Mouse (Mus musculus) megakaryocyte, embryonic 14.5 days (primary cell): ENCODE measurements around the gene Auts2. TPM values are rescaled to one million over a fixed set of nuclear protein-coding genes. Genes with fewer than 3 reads are reported as not detected.

Source experiments
- H3K27me3 ChIP-seq: replicated peaks from 2 replicates; pipeline ENCODE3; 2012; ENCODE audit warnings: inconsistent platforms
- H3K36me3 ChIP-seq: replicated peaks from 2 replicates; pipeline ENCODE3; 2012; ENCODE audit warnings: low read length, inconsistent platforms, mixed read lengths
- H3K4me1 ChIP-seq: 2 replicates; pipeline ENCODE4 v1.6.1; 2012; ENCODE audit warnings: inconsistent platforms
- H3K4me3 ChIP-seq: replicated peaks from 2 replicates; pipeline ENCODE3; 2012; ENCODE audit warnings: moderate library complexity, mild to moderate bottlenecking, inconsistent platforms
- H3K9me3 ChIP-seq: 2 replicates; pipeline ENCODE4 v1.6.1; 2012; ENCODE audit warnings: inconsistent platforms
- FLI1 ChIP-seq: IDR thresholded peaks from 2 replicates; pipeline ENCODE4 v1.6.1; 2012; ENCODE audit warnings: low read length, inconsistent platforms, mixed read lengths
- GATA1 ChIP-seq: IDR thresholded peaks from 3 replicates; pipeline ENCODE4 v1.6.1; 2012; ENCODE audit warnings: mixed read lengths, low read length, inconsistent platforms, borderline replicate concordance
- polyA plus RNA-seq: library from polyadenylated mRNA; stranded (reverse); fragments of >175 nt; gene quantifications from 2 replicates; pipeline ENCODE4 v1.2.3, GENCODE M21; 2012; ENCODE audit warnings: low replicate concordance; ENCODE audit not compliant: insufficient read depth

Gene Auts2
- polyA plus RNA-seq, 1 experiment, result 4.0 TPM

DNA sequence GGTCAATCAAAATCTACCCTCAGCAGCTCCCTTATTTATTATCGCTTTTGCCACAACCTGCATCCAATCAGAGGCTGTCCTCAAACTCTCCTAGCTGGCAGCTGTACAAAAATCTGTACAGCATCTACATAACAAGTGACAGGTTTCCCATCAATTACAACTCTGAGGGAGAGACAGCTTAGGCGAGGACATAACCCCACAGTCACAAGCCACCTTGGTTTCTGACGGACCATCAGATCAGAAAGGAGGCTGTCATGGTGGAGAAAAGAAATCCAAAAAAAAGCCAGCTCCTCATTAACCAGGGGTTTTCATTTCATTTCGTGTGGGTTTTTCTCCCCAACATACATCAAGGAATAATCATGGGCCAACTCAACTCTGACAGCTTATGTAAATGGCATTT is 210.6 kb downstream of the Auts2 start:
- TF ChIP-seq GATA1 (no peak), FLI1 (no peak)
- no peak overlapping the region for H3K4me3 ChIP-seq
- H3K27me3 ChIP-seq, result no peaks in the 10 kb centered on the region
- no peaks in the 10 kb centered on the region for H3K36me3 ChIP-seq
- H3K9me3 ChIP-seq, result peaks cover 5% of the 10 kb centered on the region; the same call in 1 of the 2 replicates
- H3K4me1 ChIP-seq, result no peaks in the 10 kb centered on the region

DNA sequence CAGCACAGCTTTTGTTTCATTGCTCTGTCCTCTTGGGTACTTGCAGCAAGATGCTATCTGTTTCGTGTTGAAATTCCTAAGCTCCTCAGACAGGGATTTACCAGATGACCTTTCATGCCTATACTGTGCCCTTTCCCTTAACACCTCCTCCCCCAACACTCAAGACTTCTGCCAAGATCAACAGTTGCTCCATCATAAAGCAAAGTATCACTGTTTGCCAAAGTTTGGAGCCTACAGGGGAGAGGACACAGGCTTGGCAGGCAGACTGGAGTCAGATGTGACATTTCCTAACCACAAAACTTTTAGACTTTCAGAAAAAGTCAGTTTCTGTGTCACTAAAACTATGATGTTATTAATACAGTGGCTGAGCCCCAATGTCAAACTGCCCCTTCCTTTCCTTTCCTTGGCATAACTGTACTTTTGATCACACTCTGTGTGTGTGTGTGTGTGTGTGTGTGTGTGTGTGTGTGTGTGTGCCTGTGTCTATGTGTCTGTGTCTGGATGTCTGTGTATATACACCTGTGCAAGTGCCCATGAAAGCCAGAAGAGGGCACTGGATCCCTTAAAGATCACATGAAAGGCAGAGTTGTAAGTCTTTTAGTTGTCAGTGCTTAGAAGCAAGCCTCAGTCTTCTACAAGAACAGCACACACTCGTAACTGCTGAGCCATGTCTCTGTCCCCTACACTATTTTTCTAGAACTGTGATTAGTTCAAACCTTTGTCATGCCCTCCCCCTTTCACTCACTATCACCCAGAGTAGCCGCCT is 213.8 kb downstream of the Auts2 start:
- Histone ChIP-seq H3K4me1 (no peaks in the 10 kb centered on the region), H3K9me3 (no peaks in the 10 kb centered on the region), H3K27me3 (peaks cover 2% of the 10 kb centered on the region), H3K4me3 (no peak overlapping the region), H3K36me3 (no peaks in the 10 kb centered on the region)
- no peak for TF ChIP-seq GATA1
- no peak for TF ChIP-seq FLI1

DNA sequence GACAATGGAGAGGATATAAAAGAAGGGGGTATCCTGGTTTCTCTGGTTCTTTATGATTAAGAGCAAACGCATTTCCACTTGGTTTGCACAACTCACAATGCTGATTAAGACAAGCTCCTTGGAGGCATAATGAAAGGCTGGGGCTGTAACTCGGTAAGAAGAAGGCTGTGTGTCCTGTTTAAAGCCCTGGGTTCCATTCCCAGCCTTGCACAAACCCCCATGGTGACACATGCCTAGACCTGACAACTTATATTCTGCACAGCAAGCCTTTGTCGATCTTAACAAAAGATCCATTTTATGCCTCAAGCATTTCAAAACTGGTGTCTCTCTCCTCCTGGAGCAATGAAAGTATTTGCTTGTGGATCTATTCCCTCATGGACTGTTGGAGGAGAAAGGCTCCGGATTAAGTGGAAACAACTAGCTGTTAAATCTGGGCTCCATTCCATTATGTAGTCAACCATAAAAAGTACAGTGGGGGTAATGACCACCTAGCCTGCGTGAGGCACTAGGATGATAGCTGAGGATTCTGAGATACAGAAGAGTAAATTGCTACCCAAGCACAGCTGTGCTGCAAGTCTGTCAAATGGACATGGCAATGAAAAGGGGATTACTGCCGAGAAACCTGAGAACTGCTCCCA is 218.8 kb downstream of the Auts2 start:
- Histone ChIP-seq H3K36me3 (no peaks in the 10 kb centered on the region), H3K4me3 (no peak overlapping the region), H3K9me3 (0 out of 2 replicates have a peak, but pooled peaks cover 5% of the 10 kb centered on the region), H3K27me3 (peaks cover 2% of the 10 kb centered on the region), H3K4me1 (no peaks in the 10 kb centered on the region)
- TF ChIP-seq FLI1 (no peak), GATA1 (no peak)

DNA sequence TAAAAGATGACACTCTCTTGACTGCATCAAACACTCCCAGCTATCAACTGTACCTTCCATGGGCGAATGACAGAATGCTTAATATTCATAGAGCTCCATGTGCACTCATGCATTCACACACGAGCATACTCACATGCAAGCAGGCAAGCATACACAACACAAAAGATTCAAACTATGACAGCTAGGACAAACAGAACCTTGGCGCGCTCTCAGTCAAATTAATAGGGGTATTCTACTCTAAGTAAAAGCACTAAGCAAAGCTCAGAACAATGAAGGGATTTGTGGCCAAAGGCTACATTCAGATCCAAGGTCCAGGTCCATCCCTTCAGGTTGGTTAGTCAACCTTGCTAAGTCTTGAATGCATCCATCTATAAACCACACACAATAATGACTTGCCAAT is 219.5 kb downstream of the Auts2 start:
- H3K4me3 ChIP-seq, result no peak overlapping the region
- no peaks in the 10 kb centered on the region for H3K36me3 ChIP-seq
- H3K27me3 ChIP-seq, result peaks cover 2% of the 10 kb centered on the region
- no peaks in the 10 kb centered on the region for H3K4me1 ChIP-seq
- H3K9me3 ChIP-seq, result 0 out of 2 replicates have a peak, but pooled peaks cover 5% of the 10 kb centered on the region
- TF ChIP-seq GATA1 (no peak), FLI1 (no peak)

DNA sequence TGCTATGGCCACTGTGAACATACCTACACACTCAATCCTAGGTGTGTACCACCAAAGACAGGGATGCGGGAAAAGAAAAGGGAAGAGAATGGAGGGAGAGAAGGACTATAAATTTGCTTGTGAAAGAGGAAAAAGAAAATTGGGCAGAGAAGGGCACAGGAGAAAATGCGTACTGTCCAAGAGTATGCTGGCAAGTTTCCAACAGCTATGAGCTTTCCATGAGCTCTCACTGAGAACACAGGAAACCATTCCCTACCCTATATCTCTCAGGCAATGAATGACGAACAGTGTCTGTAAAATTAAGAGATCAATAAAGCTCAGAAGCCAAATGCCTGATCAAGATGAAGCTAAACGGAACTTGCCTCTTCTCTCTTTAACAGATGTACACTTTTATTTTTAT is 220.2 kb downstream of the Auts2 start:
- Histone ChIP-seq H3K4me3 (no peak overlapping the region), H3K36me3 (no peaks in the 10 kb centered on the region), H3K4me1 (no peaks in the 10 kb centered on the region), H3K9me3 (0 out of 2 replicates have a peak, but pooled peaks cover 5% of the 10 kb centered on the region), H3K27me3 (peaks cover 2% of the 10 kb centered on the region)
- no peak for TF ChIP-seq FLI1
- no peak for TF ChIP-seq GATA1

DNA sequence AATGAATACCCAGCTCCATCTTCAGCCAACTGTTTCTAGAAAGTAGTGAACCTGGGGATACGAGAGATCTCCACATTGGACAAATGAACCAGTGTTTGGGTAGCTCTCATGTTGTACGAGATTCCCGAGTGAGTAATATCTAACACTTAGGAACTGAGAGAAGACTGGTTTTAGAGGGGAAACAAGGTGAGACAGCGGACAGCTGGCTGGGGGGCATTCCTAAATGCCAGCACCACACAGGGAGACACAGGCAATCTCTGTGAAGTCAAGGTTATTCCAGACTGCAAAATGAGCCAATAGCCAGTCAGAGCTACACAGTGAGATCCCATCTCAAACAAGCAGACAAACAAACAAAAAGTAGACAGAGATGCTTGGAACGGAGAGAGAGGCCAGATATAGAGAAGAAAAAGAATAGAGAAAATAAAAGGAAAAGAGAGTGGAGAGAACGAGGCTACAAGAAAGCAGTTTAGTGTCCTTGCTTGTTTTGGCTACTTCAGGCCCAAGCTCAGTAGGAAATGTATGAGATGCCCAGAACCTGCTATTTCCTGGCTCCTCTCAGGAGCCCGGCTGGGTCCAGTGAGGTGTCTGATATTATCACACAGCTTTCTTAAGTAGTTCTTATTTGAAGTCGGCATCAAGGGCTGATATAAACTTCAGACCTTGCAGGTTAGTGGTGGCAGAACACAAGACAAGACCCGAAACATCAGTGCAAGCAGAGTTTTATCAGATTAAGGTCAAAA is 224.9 kb downstream of the Auts2 start:
- Histone ChIP-seq H3K9me3 (peaks cover 18% of the 10 kb centered on the region; the same call in 1 of the 2 replicates), H3K27me3 (no peaks in the 10 kb centered on the region), H3K4me3 (no peak overlapping the region), H3K36me3 (no peaks in the 10 kb centered on the region), H3K4me1 (no peaks in the 10 kb centered on the region)
- TF ChIP-seq GATA1, result no peak
- TF ChIP-seq FLI1, result no peak

DNA sequence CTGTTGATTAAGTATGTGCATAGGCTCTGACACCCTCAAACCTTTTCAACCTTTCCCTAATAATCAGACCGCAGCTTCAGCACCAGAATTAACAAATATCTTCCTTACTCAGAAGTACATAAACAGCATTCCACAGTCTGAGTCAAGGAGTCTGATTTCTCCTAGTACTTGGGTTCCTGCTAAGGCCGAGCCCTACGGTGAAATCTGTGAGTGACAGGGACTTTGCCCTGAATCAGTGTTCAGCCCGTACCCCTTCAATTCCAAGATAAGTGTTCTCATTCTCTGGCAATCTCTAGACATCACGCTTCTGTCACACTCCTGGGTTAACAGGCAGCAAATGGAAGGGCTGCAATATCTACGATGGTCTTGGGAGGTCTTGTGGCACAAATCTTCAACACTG is 226.2 kb downstream of the Auts2 start:
- no peaks in the 10 kb centered on the region for H3K27me3 ChIP-seq
- peaks cover 18% of the 10 kb centered on the region; the same call in 1 of the 2 replicates for H3K9me3 ChIP-seq
- H3K4me3 ChIP-seq, result no peak overlapping the region

DNA sequence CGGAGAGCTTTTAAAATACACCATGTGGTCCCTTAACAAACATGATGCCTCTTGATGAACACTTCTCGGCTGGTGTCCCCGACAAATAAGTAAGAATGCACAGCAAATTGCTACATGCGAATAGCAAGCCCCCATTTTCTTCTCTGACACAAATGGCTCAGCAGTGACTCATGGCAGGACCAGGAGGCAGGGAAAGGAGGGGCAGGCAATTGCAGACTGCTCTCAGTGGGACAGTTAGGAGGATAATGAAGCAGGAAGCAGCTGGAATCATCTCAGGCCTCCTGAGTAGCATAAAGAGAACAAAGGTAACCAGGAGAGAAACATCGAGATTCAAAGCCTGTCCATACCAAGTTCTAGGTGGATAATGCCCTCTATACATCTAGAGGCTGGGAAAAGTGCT is 228.8 kb downstream of the Auts2 start:
- no peaks in the 10 kb centered on the region for H3K27me3 ChIP-seq
- peaks cover 13% of the 10 kb centered on the region; the same call in 1 of the 2 replicates for H3K9me3 ChIP-seq
- no peaks in the 10 kb centered on the region for H3K36me3 ChIP-seq
- H3K4me3 ChIP-seq, result no peak overlapping the region
- no peaks in the 10 kb centered on the region for H3K4me1 ChIP-seq
- no peak for TF ChIP-seq FLI1
- no peak for TF ChIP-seq GATA1

More for the DNA sequence above, 226.2 kb downstream of the Auts2 start:
- Histone ChIP-seq H3K4me1 (no peaks in the 10 kb centered on the region), H3K36me3 (no peaks in the 10 kb centered on the region)
- TF ChIP-seq FLI1 (no peak), GATA1 (no peak)

DNA sequence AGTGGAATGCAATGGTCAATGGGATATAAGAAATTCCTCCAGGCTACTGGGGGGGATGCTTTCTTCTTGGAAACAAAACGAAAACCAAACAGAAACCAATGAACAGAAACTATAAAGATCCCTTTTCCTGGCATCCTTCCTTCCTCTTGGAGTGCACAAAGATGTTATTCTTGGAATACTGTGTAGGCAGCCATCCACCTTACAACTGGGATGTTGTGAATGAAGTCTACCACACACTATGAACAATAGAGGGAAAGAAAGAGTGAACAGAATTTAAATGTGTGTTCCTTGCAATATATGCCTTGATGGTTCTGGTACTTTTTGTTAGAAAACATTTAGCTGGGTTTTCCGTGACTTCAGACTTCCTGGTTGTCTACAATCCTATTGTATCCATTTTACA is 236.1 kb downstream of the Auts2 start:
- H3K9me3 ChIP-seq, result no peaks in the 10 kb centered on the region
- no peaks in the 10 kb centered on the region for H3K4me1 ChIP-seq
- no peaks in the 10 kb centered on the region for H3K27me3 ChIP-seq
- H3K36me3 ChIP-seq, result no peaks in the 10 kb centered on the region
- no peak overlapping the region for H3K4me3 ChIP-seq
- TF ChIP-seq GATA1 (no peak), FLI1 (no peak)

DNA sequence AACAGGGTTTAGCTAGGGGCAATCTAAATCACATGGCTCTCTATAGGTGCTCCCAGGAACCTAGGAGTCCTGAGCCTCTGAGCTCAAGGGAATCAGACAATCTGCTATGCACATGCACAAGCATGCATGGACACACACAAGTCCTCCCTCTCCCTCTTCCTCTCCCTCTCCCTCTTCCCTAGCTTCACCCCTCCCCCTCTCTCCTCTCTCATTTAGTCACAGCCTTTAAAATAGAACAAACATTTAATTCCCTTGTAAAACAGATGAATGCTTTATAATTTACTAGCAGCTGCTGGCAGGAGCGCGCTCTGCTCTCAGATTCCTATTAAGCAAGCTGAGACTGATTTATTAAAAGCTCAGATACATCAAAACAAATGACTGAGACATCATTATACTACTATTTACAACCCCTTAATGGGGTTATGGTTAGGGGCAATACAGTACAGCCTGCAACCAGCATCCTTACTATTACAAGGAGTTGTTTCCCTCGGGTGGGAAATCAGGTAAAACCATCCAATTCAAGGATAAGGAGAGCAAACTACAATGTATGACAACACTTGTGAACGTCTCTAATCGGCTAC is 237.7 kb downstream of the Auts2 start:
- Histone ChIP-seq H3K9me3 (no peaks in the 10 kb centered on the region), H3K4me3 (no peak overlapping the region), H3K36me3 (no peaks in the 10 kb centered on the region), H3K27me3 (no peaks in the 10 kb centered on the region), H3K4me1 (no peaks in the 10 kb centered on the region)
- TF ChIP-seq FLI1, result no peak
- no peak for TF ChIP-seq GATA1
